Mouse (Mus musculus) forebrain, embryonic 11.5 days (tissue): ENCODE measurements around the gene Specc1. TPM values are rescaled to one million over a fixed set of nuclear protein-coding genes. Genes with fewer than 3 reads are reported as not detected.

Experiments
- ATAC-seq: fragments of 200-750 bp; cut with Nextera tagmentation; replicated peaks from 2 replicates; pipeline ENCODE4 v1.8.0; 2017; ENCODE audit warnings: moderate TSS enrichment; ENCODE audit not compliant: low FRiP score
- DNase-seq: peaks from one replicate; pipeline ENCODE4 v3.0.0-alpha.2; 2017; ENCODE audit warnings: low spot score
- H3K27ac ChIP-seq: fragments of 300-500 bp; sonication (generic); 2 replicates; pipeline ENCODE4 v1.5.1; 2014; ENCODE audit warnings: low read depth, low read length
- H3K27me3 ChIP-seq: fragments of 300-500 bp; sonication (generic); 2 replicates; pipeline ENCODE4 v1.6.1; 2014; ENCODE audit warnings: mild to moderate bottlenecking, low read length, mixed read lengths; ENCODE audit not compliant: control insufficient read depth, insufficient read depth
- H3K36me3 ChIP-seq: fragments of 300-500 bp; sonication (generic); 2 replicates; pipeline ENCODE4 v1.6.1; 2014; ENCODE audit warnings: mild to moderate bottlenecking, low read length, moderate library complexity, mixed read lengths; ENCODE audit not compliant: control insufficient read depth, insufficient read depth
- H3K4me1 ChIP-seq: fragments of 300-500 bp; sonication (generic); replicated peaks from 2 replicates; pipeline ENCODE4 v1.6.1; 2014; ENCODE audit warnings: low read length, mixed read lengths; ENCODE audit not compliant: control insufficient read depth, insufficient read depth
- H3K4me2 ChIP-seq: fragments of 300-500 bp; sonication (generic); 2 replicates; pipeline ENCODE4 v1.6.1; 2014; ENCODE audit warnings: low read depth, mild to moderate bottlenecking, low read length, moderate library complexity, mixed read lengths; ENCODE audit not compliant: severe bottlenecking
- H3K4me3 ChIP-seq: fragments of 300-500 bp; sonication (generic); 2 replicates; pipeline ENCODE4 v1.5.1; 2014; ENCODE audit warnings: low read depth, low read length
- H3K9ac ChIP-seq: fragments of 300-500 bp; sonication (generic); 2 replicates; pipeline ENCODE4 v1.6.1; 2014; ENCODE audit warnings: low read length
- H3K9me3 ChIP-seq: fragments of 300-500 bp; sonication (generic); 2 replicates; pipeline ENCODE4 v1.6.1; 2016; ENCODE audit warnings: low read length, mixed read lengths; ENCODE audit not compliant: control insufficient read depth
- WGBS: fragments of 180-500 bp; shearing (Covaris S2); extraction: QIAGEN DNeasy Blood & Tissue Kit; methylation state at CpG from one replicate; pipeline ENCODE4 v1.1.7; 2014; 5-methylcytosine and 5-hydroxymethylcytosine counted together
- polyA plus RNA-seq: library from polyadenylated mRNA; unstranded; fragments of >200 nt; fragmentation: Nextera tagmentation; extraction: Ambion mirVana; gene quantifications from 2 replicates; pipeline ENCODE4 v1.2.1, GENCODE M21; 2014

Specc1 gene
- polyA plus RNA-seq, 1 experiment from 2014 or later: 20.2 TPM

DNA sequence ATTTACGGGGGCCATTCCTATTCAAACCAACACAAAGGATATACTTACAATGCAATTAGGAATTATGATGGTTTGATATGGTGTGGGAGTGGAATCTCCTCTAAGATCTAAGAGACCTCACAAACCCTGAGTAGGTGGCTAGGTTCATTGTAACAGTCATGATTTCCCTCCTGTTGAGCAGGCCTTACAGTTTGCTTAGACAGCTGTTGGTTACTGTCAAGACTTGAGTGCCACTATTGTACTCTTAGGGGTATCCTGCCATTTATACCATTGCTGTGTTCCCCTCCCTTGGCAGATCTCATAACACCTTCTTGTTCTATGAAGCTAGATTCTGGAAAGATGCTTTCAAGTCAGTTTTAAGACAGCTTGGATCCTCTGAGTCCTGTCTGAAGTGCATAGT lies 78.7 kb downstream of the Specc1 start:
- Histone ChIP-seq H3K27me3 (no peaks in the 10 kb centered on the region), H3K4me2 (no peak overlapping the region), H3K9me3 (no peaks in the 10 kb centered on the region), H3K27ac (no peak overlapping the region), H3K9ac (no peak overlapping the region), H3K4me1 (no peaks in the 10 kb centered on the region), H3K36me3 (no peaks in the 10 kb centered on the region), H3K4me3 (no peak overlapping the region)
- 94% methylated on average over 1 of the region's 1 CpGs for WGBS
- DNase-seq (no peak), ATAC-seq (no peak)

DNA sequence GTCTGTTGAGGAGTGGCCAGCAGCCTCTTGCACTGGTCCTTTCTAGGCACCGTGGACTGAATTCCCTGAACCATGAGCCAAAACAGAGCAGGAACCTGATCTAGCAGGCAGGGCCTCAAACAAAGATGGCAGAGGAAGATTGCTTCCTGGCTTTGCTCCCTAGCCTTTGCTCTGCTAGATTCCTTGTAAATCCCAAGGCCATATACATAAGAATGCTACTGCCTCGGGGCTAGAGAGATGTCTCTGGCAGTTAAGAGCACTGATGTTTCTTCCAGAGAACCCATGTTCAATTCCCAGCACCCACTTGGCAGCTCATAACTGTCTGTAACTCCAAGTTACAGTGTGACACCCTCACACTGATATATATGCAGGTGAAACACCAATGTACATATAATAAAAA lies 83.6 kb downstream of the Specc1 start:
- no peaks in the 10 kb centered on the region for H3K4me1 ChIP-seq

DNA sequence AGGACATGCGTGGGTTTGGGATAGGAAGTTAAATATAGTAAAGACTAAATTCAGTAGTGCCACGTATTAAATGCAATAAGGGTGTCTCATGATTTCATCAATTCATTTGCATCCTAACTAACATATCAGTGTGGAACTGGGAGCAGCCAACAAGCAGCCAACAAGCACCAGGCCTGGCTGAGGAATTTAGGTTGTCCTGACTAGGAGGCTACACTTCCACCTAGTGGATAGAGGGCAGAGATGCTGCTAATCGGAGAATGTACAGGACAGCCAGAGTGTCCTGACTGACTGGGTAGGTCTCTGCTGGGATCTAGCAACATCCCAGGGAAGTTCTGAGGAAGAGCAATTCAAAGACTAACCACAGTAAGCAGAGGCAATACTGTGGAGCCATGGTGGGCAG lies 88.1 kb downstream of the Specc1 start:
- Histone ChIP-seq H3K9me3 (no peaks in the 10 kb centered on the region), H3K27ac (no peak overlapping the region), H3K4me1 (no peaks in the 10 kb centered on the region), H3K4me2 (no peak overlapping the region), H3K27me3 (no peaks in the 10 kb centered on the region), H3K4me3 (no peak overlapping the region), H3K9ac (no peak overlapping the region), H3K36me3 (no peaks in the 10 kb centered on the region)
- no peak for DNase-seq
- no peak for ATAC-seq
- 44% methylated on average over 3 of the region's 3 CpGs for WGBS

More for the DNA sequence above, 83.6 kb downstream of the Specc1 start:
- H3K9me3 ChIP-seq: no peaks in the 10 kb centered on the region
- H3K9ac ChIP-seq: no peak overlapping the region
- H3K4me3 ChIP-seq: no peak overlapping the region
- WGBS: 71% methylated on average over 2 of the region's 2 CpGs
- DNase-seq: no peak
- no peak overlapping the region for H3K4me2 ChIP-seq
- H3K27ac ChIP-seq: no peak overlapping the region
- H3K27me3 ChIP-seq: no peaks in the 10 kb centered on the region
- ATAC-seq: no peak
- H3K36me3 ChIP-seq: no peaks in the 10 kb centered on the region

- no peak for DNase-seq
- Histone ChIP-seq H3K4me2 (no peak overlapping the region), H3K36me3 (no peaks in the 10 kb centered on the region), H3K27ac (no peak overlapping the region), H3K9me3 (no peaks in the 10 kb centered on the region), H3K27me3 (no peaks in the 10 kb centered on the region), H3K4me3 (no peak overlapping the region), H3K4me1 (no peaks in the 10 kb centered on the region), H3K9ac (no peak overlapping the region)
- ATAC-seq: no peak
- WGBS: 72% methylated on average over 2 of the region's 2 CpGs
Measured at GRCm38 (mm10) chr11:62045964-62046363, 89.4 kb downstream of the Specc1 start.

DNA sequence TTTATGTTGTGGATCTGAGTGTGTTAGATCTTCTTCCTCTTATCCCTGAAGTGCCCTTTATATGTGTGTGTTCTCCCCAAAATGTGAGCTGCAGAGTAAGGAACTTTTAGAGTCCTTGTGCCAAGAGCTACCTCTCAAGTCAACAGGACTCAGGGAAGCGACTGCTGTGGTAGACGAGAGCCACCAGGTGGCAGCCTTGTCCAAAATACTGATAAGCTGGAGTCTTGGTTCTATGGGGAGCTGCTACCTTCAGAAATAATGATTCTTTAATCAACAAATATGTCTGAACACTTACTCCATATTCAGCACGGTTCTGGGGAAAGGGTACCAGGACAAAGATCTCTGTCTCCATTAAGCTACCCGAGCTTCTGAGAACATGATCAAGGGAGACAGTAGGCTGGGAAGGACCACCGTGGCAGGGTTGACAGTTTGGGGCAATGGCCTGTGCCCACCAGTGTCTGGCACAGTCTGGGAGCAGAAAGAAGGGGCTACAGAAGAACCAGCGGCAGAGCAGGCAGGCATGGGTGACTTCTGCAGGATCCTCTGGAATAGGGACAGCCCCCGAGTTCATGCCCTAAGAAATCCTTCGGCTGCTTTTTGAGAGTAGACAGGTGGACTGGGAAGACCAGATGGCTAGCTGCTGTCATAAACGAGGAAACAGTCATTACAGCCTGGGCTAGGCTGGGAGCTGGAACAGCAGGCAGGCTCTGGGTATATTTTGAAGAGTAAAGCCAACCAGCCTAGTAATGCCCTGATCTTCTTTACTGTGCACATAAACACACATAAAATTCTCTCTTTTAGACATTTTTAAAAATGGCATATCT lies 91.5 kb downstream of the Specc1 start:
- no peaks in the 10 kb centered on the region; the same call in 1 of the 2 replicates for H3K27me3 ChIP-seq
- no peak overlapping the region for H3K9ac ChIP-seq
- H3K4me3 ChIP-seq: no peak overlapping the region
- H3K4me2 ChIP-seq: no peak overlapping the region
- H3K36me3 ChIP-seq: no peaks in the 10 kb centered on the region
- DNase-seq: peak; percentile 83
- no peaks in the 10 kb centered on the region for H3K9me3 ChIP-seq
- 48% methylated on average over 9 of the region's 9 CpGs for WGBS
- H3K27ac ChIP-seq: no peak overlapping the region
- H3K4me1 ChIP-seq: no peaks in the 10 kb centered on the region
- no peak for ATAC-seq

GRCm38 (mm10) chr11:62049170-62049569 lies 92.6 kb downstream of the Specc1 start:
- H3K4me1 ChIP-seq: peaks cover under 1% of the 10 kb centered on the region; the same call in 1 of the 2 replicates
- no peak overlapping the region for H3K9ac ChIP-seq
- no peaks in the 10 kb centered on the region for H3K36me3 ChIP-seq
- DNase-seq (no peak), ATAC-seq (no peak)
- no peaks in the 10 kb centered on the region; the same call in 1 of the 2 replicates for H3K27me3 ChIP-seq
- no peak overlapping the region for H3K4me2 ChIP-seq
- no peaks in the 10 kb centered on the region for H3K9me3 ChIP-seq
- no peak overlapping the region for H3K27ac ChIP-seq
- H3K4me3 ChIP-seq: no peak overlapping the region

DNA sequence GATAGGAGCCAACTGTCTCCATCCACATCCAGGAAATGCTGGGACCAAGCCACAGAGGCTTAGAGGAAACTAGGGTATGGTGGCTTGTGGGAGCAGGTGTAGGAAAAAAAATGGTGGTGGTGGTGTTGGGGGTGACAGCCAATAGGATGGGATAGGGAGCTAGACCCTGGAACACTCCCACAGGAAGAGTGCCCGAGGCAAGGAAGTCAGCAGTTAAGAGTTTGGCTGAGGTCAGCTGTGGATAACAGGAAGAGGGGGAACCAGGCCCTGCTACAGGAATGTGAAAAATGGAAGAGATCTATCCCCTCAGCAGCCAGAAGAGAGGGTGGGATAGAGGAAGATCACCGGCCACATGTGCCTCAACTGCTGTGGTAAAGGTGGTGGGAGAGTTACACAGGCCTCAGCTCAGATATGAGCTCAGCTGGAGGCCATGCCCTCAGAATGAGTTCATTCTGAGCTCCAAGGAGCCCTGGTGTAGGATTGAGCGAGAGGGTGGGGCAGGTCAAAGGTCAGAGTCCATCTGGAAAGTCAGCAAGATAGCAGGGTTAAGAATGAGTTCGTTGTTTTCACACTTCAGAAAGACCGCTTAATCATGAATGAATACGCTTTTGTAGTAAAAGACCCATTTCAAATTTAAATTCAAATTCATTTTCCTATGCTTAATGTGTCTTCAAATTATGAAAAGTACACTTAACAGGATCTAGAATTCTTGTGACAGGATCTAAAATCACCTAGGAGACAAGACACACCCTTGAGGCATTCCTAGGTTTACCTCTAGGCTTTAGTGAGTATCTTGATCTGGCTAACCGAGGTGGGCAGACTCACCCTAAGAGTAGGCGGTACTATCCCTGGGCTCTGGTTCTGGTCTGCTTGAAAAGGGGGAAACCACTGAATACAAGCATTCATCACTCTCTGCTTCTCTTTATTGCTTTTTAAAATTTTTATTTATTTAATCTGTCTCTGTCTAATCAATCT lies 94.1 kb downstream of the Specc1 start:
- Histone ChIP-seq H3K4me2 (no peak overlapping the region), H3K27me3 (no peaks in the 10 kb centered on the region; the same call in 1 of the 2 replicates), H3K36me3 (no peaks in the 10 kb centered on the region), H3K27ac (no peak overlapping the region), H3K9ac (no peak overlapping the region), H3K4me3 (no peak overlapping the region), H3K9me3 (no peaks in the 10 kb centered on the region), H3K4me1 (peaks cover 7% of the 10 kb centered on the region; the same call in 1 of the 2 replicates)
- WGBS: 70% methylated on average over 8 of the region's 8 CpGs
- no peak for ATAC-seq
- no peak for DNase-seq

- no peak for ATAC-seq
- H3K36me3 ChIP-seq: no peaks in the 10 kb centered on the region
- H3K9me3 ChIP-seq: no peaks in the 10 kb centered on the region
- 93% methylated on average over 4 of the region's 4 CpGs for WGBS
- no peak for DNase-seq
- no peaks in the 10 kb centered on the region; the same call in 1 of the 2 replicates for H3K27me3 ChIP-seq
- H3K4me3 ChIP-seq: no peak overlapping the region
- H3K4me2 ChIP-seq: no peak overlapping the region
- peaks cover 7% of the 10 kb centered on the region; the same call in 1 of the 2 replicates for H3K4me1 ChIP-seq
- no peak overlapping the region for H3K9ac ChIP-seq
- H3K27ac ChIP-seq: no peak overlapping the region
Measured at GRCm38 (mm10) chr11:62051487-62051886, 94.9 kb downstream of the Specc1 start.
